Mouse (Mus musculus): Measurements from ENCODE around the gene Dip2c.

Gene Dip2c

GRCm38 (mm10) chr13:9276322-9276855, at the start of gene Dip2c:
Gene Dip2c (plus strand): TSS chr13:9276528.
- DNase-seq (ENCODE audit: low read depth, low spot score), result peak; percentile 84

GRCm38 (mm10) chr13:9227078-9227477, 49.2 kb upstream of the Dip2c start:
- no peak for DNase-seq (ENCODE audit: low read depth, low spot score)

GRCm38 (mm10) chr13:9237495-9237894, 38.8 kb upstream of the Dip2c start:
- no peak for DNase-seq (ENCODE audit: low read depth, low spot score)

- no peak for DNase-seq (ENCODE audit: low read depth, low spot score)
Observed at GRCm38 (mm10) chr13:9239127-9239526, 37.2 kb upstream of the Dip2c start.

- no peak for DNase-seq (ENCODE audit: low read depth, low spot score)
Observed at GRCm38 (mm10) chr13:9239631-9240236, 36.6 kb upstream of the Dip2c start.

GRCm38 (mm10) chr13:9261748-9262147, 14.6 kb upstream of the Dip2c start:
- DNase-seq (ENCODE audit: low read depth, low spot score), result no peak

GRCm38 (mm10) chr13:9265516-9265915, 10.8 kb upstream of the Dip2c start:
- no peak for DNase-seq (ENCODE audit: low read depth, low spot score)

GRCm38 (mm10) chr13:9276856-9277620, 710 bp downstream of the Dip2c start:
- DNase-seq (ENCODE audit: low read depth, low spot score), result peak; percentile 53

- DNase-seq (ENCODE audit: low read depth, low spot score), result no peak
Observed at GRCm38 (mm10) chr13:9277621-9277960, 1.3 kb downstream of the Dip2c start.

- no peak for DNase-seq (ENCODE audit: low read depth, low spot score)
Observed at GRCm38 (mm10) chr13:9278636-9279035, 2.3 kb downstream of the Dip2c start.

GRCm38 (mm10) chr13:9283050-9283449, 6.7 kb downstream of the Dip2c start:
- no peak for DNase-seq (ENCODE audit: low read depth, low spot score)

GRCm38 (mm10) chr13:9289916-9290315, 13.6 kb downstream of the Dip2c start:
- peak; percentile 29 for DNase-seq (ENCODE audit: low read depth, low spot score)

GRCm38 (mm10) chr13:9296285-9296684, 20.0 kb downstream of the Dip2c start:
- DNase-seq (ENCODE audit: low read depth, low spot score), result no peak

- no peak for DNase-seq (ENCODE audit: low read depth, low spot score)
Observed at GRCm38 (mm10) chr13:9297266-9297665, 20.9 kb downstream of the Dip2c start.

GRCm38 (mm10) chr13:9297689-9298088, 21.4 kb downstream of the Dip2c start:
- no peak for DNase-seq (ENCODE audit: low read depth, low spot score)

- no peak for DNase-seq (ENCODE audit: low read depth, low spot score)
Observed at GRCm38 (mm10) chr13:9299657-9300056, 23.3 kb downstream of the Dip2c start.

- no peak for DNase-seq (ENCODE audit: low read depth, low spot score)
Observed at GRCm38 (mm10) chr13:9308863-9309262, 32.5 kb downstream of the Dip2c start.

GRCm38 (mm10) chr13:9310806-9311205, 34.5 kb downstream of the Dip2c start:
- no peak for DNase-seq (ENCODE audit: low read depth, low spot score)

GRCm38 (mm10) chr13:9312916-9313315, 36.6 kb downstream of the Dip2c start:
- DNase-seq (ENCODE audit: low read depth, low spot score), result no peak

GRCm38 (mm10) chr13:9314099-9314712, 37.9 kb downstream of the Dip2c start:
- DNase-seq (ENCODE audit: low read depth, low spot score), result no peak

- DNase-seq (ENCODE audit: low read depth, low spot score), result no peak
Observed at GRCm38 (mm10) chr13:9314713-9315112, 38.4 kb downstream of the Dip2c start.

GRCm38 (mm10) chr13:9319745-9320144, 43.4 kb downstream of the Dip2c start:
- DNase-seq (ENCODE audit: low read depth, low spot score), result no peak

- no peak for DNase-seq (ENCODE audit: low read depth, low spot score)
Observed at GRCm38 (mm10) chr13:9325262-9325661, 48.9 kb downstream of the Dip2c start.

Measured in CD4-positive helper T cell, adult 2 months (primary cell).